ENCODE assay signal across 9 mouse cellular contexts in genomic region chr16:93608731-93609130, GRCm38 (mm10). TPM values are rescaled to one million over a fixed set of nuclear protein-coding genes. Genes with fewer than 3 reads are reported as not detected.
DNase-seq lines count a peak whose midpoint lies in the region; ATAC-seq lines count a peak whose summit lies in the region.
"Had no signal": no experiment of that assay in that cellular context is flagged by ENCODE, and none has a peak within 500 bp of the region (broad histone marks: within the 10 kb centered on the region; RNA-seq: fewer than 3 reads in every experiment).

No protein-coding gene starts in this region.

- 73% methylated on average over 8 of the region's 8 CpGs for WGBS in forebrain, embryonic 10.5 days
- 71% methylated on average over 8 of the region's 8 CpGs for WGBS in limb, embryonic 12.5 days
- WGBS in neural tube, embryonic 15.5 days: 65% methylated on average over 8 of the region's 8 CpGs

- peak; percentile 13 for DNase-seq in kidney, postnatal 10 days
- DNase-seq in kidney, postnatal 4 days: no peak
- DNase-seq in forebrain, embryonic 10.5 days (ENCODE audit: extremely low spot score, low spot score): no peak
- no peak for DNase-seq in left cerebral cortex, postnatal 4 days
- no peak for DNase-seq in cerebellum, postnatal 25 days
- no peak for DNase-seq in right cerebral cortex, postnatal 4 days
- DNase-seq: layer of hippocampus, postnatal 36 days had no signal

- peaks cover 32% of the 10 kb centered on the region for H3K4me1 ChIP-seq in forebrain, embryonic 10.5 days
- H3K4me1 ChIP-seq in limb, embryonic 12.5 days (replicated peaks): peaks cover 21% of the 10 kb centered on the region
- peaks cover 32% of the 10 kb centered on the region for H3K4me1 ChIP-seq in neural tube, embryonic 15.5 days

- H3K9me3 ChIP-seq in forebrain, embryonic 10.5 days: no peaks in the 10 kb centered on the region
- no peaks in the 10 kb centered on the region for H3K9me3 ChIP-seq in limb, embryonic 12.5 days
- no peaks in the 10 kb centered on the region for H3K9me3 ChIP-seq in neural tube, embryonic 15.5 days (replicated peaks)

- H3K4me3 ChIP-seq in forebrain, embryonic 10.5 days: peak overlapping the region; percentile 74; the same call in 1 of the 2 replicates
- H3K4me3 ChIP-seq in limb, embryonic 12.5 days (replicated peaks): peak overlapping the region; percentile 73
- peak overlapping the region; percentile 62 for H3K4me3 ChIP-seq in neural tube, embryonic 15.5 days (replicated peaks)

- no peak for ATAC-seq in limb, embryonic 12.5 days (ENCODE audit: insufficient number of reproducible peaks, insufficient read depth, low FRiP score, low TSS enrichment, low read depth)
- ATAC-seq in neural tube, embryonic 15.5 days (ENCODE audit: low FRiP score): no peak

- no peak overlapping the region for H3K27ac ChIP-seq in forebrain, embryonic 10.5 days
- no peak overlapping the region for H3K27ac ChIP-seq in limb, embryonic 12.5 days
- H3K27ac ChIP-seq in neural tube, embryonic 15.5 days (replicated peaks): no peak overlapping the region

- peaks cover 32% of the 10 kb centered on the region for H3K36me3 ChIP-seq in forebrain, embryonic 10.5 days (replicated peaks)
- H3K36me3 ChIP-seq in limb, embryonic 12.5 days: peaks cover 35% of the 10 kb centered on the region
- H3K36me3 ChIP-seq in neural tube, embryonic 15.5 days: peaks cover 25% of the 10 kb centered on the region

- intact Hi-C loops in left cerebral cortex, postnatal 4 days (cut with DNase I): no loop called here

- peak overlapping the region; percentile 88 for H3K4me2 ChIP-seq in limb, embryonic 12.5 days
- H3K4me2 ChIP-seq in neural tube, embryonic 15.5 days: peak overlapping the region; percentile 61

- H3K9ac ChIP-seq in limb, embryonic 12.5 days (replicated peaks): peak overlapping the region; percentile 79; the same call in 1 of the 2 replicates
- H3K9ac ChIP-seq in neural tube, embryonic 15.5 days (replicated peaks): no peak overlapping the region

- peaks cover 9% of the 10 kb centered on the region; the same call in 1 of the 2 replicates for H3K27me3 ChIP-seq in forebrain, embryonic 10.5 days (ENCODE audit: poor library complexity, severe bottlenecking)
- H3K27me3 ChIP-seq in limb, embryonic 12.5 days: no peaks in the 10 kb centered on the region
- H3K27me3 ChIP-seq in neural tube, embryonic 15.5 days (replicated peaks): no peaks in the 10 kb centered on the region

RNA-seq across cellular contexts. Expression of gene Cbr1, which starts 3.1 kb away (rescaled TPM):
- 81.9 and 84.7 TPM in 2 replicates for polyA plus RNA-seq in forebrain, embryonic 10.5 days (2016; fragmentation: Nextera tagmentation; extraction: Ambion mirVana)
- 137 and 138 TPM in 2 replicates for polyA plus RNA-seq in limb, embryonic 12.5 days (2016; fragmentation: Nextera tagmentation; extraction: Ambion mirVana)
- polyA plus RNA-seq in neural tube, embryonic 15.5 days (2015; fragmentation: Nextera tagmentation; extraction: Ambion mirVana): 133 and 155 TPM in 2 replicates
- total RNA-seq in left cerebral cortex, postnatal 4 days (2021): 10 to 100 TPM; 57.6 to 58.1 TPM

RNA-seq across cellular contexts. Expression of gene Setd4, which starts 4.9 kb away (rescaled TPM):
- 14.9 and 15.8 TPM in 2 replicates for polyA plus RNA-seq in forebrain, embryonic 10.5 days (2016; fragmentation: Nextera tagmentation; extraction: Ambion mirVana)
- 20.3 and 22.6 TPM in 2 replicates for polyA plus RNA-seq in limb, embryonic 12.5 days (2016; fragmentation: Nextera tagmentation; extraction: Ambion mirVana)
- polyA plus RNA-seq in neural tube, embryonic 15.5 days (2015; fragmentation: Nextera tagmentation; extraction: Ambion mirVana): 18.0 and 18.9 TPM in 2 replicates
- 10 to 100 TPM; 13.7 to 14.5 TPM for total RNA-seq in left cerebral cortex, postnatal 4 days (2021)

RNA-seq across cellular contexts. Expression of gene Gm5678, which starts 19.2 kb away (rescaled TPM):
- polyA plus RNA-seq in forebrain, embryonic 10.5 days (2016; fragmentation: Nextera tagmentation; extraction: Ambion mirVana): not detected in 2 replicates
- not detected in 2 replicates for polyA plus RNA-seq in limb, embryonic 12.5 days (2016; fragmentation: Nextera tagmentation; extraction: Ambion mirVana)
- polyA plus RNA-seq in neural tube, embryonic 15.5 days (2015; fragmentation: Nextera tagmentation; extraction: Ambion mirVana): not detected in 2 replicates
- total RNA-seq in left cerebral cortex, postnatal 4 days (2021): 1 to 10 TPM; 1.6 to 2.5 TPM
